Mouse (Mus musculus) layer of hippocampus, adult 9-10 months (tissue): Measurements from ENCODE around the gene Atp5j2.

Experiments
- DNase-seq: peaks from one replicate; pipeline ENCODE4 v3.0.0; 2022; ENCODE audit warnings: low spot score

Atp5j2 gene

DNA sequence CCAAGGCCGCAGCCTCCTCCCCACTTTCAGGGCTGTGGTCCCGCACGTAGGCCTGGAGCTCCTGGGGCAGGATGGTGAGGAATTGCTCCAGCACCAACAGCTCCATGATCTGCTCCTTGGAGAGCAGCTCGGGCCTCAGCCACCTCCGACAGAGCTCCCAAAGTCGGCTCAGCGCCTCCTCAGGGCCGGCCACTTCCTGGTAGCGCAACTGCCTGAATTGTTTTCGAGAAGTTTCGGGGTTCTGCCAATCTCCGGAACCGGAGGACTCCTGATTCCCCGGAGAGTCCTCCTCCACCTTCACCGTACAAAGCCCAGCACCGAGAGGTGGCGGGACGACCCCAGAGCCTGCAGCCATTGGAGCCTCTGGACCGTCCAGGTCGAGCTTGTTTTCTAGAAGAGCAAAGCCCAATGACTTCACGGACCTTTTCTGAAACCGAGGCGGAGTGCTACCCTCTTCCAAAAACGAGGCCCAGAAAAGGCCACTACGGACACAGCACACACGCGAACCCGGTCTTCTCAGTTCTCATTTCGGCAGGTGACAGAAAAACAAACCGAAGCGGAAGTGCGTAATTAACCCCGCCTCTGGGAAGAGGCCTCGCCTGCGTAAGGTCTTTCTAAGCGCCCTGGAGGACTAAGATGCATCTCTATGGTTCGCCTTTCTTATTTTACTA lies 9.6 kb upstream of the Atp5j2 start, which contains the start of gene Zkscan14:
Zkscan14 (minus strand) TSS at position 548 of the 671 bp plus-strand sequence.
- no peak for DNase-seq

DNA sequence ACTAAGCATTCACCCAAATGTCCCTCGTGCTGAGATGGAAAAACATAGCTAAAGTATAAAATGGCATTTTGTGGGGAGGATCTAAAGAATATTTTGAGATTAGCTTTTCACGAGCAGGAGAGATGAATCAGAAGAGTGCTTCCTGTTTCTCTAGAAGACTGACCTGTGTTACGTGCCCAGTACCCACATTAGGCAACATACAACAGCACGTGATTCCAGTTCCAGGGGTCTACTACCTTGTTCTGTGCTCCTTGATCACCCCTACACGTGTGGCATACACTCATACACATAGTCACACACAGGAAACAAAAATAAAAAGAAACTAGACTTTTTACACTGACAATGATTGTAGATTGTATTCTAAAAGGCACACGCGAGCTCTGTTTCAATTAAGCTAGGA lies 8.5 kb upstream of the Atp5j2 start:
- DNase-seq = no peak

DNA sequence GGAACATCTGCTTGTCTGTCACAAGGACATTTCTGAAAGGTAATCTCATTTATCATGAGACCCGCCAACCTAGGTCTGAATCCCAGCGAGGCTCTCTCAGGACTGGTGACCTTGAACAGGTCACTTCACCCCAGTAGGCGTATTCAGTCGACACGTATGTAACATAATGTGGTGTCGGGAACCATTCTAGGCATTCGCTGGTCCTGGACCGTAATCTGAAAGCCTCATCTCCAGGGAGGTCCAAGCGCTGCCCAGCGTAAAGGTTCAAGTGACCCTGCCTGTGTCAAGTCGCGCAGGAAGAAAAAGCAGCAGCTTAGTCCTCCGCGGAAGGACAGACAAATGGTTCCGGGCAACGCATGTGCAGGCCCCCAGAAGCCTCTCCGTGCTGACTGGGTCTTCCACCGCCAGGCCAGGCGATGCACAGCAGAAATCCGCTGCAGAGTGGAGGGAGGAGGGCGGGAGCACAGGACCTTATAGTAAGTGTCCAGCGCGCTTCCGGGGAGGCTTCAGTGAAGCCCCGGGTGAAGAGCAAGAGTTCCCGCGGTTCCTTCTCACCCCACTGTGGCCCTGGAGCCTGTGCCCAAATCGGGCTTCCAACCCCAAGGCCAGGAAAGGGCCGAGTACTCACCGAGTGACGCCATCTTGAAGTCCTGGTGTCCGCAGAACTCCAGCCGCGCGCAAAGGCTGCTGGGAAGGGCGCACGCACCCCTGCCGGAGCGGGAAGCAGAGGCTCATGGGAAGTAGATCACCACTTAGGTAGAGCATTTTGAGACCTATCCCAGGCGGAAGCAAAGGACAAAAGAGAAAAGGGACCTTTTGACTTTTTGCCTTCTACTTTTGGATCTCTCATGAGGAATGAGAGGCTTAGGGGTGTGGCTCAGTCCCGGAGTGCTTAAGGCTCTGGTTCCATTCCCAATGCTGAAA lies 725 bp downstream of the Atp5j2 start:
- peak; percentile 81 for DNase-seq

DNA sequence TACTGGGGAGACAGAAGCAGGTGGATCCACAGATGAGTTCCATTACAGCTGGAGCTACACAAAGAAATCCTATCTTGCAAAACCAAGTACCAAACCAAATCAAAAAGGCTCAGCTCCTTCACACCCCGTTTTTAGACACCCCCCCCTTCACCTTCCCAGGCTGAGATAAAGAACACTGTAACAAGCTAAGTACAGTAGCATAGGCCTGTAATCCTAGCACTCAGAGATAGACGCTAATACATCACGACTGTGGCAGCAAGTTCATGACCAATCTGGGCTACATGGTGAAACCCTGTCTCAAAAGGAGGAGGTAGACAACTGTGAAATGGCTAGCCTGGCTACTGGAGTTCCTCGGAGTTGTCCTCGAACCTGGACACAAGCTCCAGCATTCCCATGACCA lies 1.5 kb downstream of the Atp5j2 start:
- no peak for DNase-seq

DNA sequence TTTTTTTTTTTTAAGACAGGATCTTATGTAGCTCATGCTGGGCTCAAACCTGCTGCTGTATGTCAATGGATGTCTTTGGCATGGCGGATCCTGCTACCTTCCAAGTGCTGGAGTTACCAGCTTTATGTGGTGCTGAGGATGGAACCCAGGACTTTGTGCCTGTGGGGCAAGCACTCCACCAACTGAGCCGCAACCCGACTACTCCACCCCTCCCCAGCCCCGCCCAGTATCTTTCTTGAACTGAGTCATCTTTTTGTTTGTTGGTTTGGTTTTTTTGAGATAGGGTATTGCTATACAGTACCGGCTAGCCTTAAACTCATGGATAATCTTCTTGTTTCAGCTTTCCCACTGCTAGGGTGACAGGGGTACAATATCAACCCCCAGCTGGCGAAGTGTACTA lies 2.4 kb downstream of the Atp5j2 start:
- DNase-seq = no peak

DNA sequence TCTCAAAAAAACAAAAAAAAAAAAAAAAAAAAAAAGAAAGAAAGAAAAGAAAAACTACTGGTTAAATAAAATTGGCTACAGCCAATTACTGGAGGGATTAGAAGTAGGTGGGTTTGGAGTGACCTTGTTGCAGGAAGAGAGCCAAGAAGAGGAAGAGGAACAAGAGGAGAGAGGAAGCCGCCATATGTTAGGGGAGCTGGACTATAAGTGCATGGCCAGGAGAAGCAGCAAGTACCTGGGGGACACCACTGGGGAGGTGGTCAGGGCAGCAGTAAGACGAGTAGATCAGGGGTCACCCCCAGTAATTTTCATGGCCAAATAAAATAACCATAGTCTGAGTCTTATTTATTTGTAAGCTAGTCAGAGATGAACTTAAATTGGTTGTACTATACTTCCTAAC lies 6.6 kb downstream of the Atp5j2 start:
- DNase-seq = no peak

DNA sequence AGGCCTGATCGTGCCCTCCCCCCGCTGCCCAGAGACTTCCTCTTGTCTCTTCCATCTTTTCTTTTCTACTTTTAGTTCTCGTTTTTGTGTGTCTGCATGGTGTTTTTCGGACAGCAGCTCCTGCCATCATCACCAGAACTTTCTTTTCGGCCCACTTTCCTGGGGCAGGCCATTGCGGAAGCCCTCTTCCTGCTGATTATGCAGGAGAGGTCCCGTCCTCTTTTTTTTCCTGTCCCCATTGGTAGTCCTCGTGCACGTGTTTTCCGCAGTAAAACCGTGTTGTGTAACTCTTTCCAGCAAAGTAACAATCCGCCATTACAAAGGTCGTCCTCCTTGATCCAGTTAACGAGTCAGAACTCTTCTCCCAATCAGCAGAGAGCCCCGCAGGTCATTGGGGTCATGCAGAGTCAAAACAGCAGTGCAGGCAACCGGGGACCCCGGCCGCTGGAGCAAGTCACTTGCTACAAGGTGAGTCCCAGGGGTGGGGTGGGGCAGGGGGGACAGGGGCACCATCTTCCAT lies 13.3 kb downstream of the Atp5j2 start:
- DNase-seq = no peak

DNA sequence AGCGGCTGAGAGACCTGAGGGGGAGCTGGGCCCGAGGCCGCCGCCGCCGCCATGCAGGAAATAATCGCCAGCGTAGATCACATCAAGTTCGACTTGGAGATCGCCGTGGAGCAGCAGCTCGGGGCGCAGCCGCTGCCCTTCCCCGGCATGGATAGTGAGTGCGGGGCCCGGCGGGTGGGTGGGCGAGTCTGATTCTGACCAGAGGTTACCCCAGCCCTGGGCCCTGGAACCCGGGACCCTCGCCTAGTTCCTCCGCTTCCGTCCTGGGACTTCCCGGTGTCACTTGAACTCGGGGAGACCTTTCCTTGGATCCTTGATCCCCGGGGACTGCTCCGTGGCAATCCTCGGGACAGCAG lies 24.6 kb downstream of the Atp5j2 start:
- DNase-seq = no peak

DNA sequence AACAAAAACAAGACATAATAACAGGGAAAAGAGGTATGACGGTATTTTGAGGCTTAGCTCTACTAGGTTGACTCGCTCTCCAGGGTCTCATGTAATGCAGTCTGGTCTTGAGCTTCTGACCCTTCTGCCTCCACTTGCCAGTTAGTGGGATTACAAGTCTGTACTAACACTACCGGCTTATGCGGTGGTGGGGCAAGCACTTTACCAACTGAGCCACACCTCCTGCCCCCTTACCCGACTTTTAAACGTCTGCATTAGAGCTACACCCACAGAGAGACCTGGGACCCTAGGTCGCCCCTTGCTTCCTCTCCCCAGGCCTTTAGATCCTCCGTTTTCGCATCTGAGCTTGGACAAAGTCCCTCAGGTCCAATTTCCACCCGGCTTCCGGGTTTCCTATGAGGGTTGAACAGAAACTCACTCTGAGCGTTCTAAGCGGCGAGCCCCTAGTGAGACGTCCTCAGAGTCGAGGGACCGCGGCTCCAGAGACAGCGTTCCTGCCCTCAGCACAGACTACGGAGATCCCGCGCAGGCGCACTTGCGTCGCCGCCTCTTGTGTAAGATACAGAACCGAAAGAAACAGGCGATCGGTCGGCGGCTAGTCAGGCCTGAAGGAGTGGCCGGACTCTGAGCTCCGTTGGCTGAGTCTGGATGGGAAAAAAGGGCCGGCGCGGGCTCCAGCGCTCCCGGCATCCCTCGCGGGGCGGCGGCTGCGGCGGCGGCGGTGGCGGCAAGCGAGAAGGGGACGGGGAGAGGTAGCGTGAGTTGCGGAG lies 25.1 kb downstream of the Atp5j2 start, which contains the start of the genes Ptcd1 and Cpsf4:
Ptcd1 (minus strand) TSS at position 573 of the 770 bp plus-strand sequence.
Cpsf4 (plus strand) TSS at position 678 of the 770 bp plus-strand sequence.
- peak; percentile 98 for DNase-seq

DNA sequence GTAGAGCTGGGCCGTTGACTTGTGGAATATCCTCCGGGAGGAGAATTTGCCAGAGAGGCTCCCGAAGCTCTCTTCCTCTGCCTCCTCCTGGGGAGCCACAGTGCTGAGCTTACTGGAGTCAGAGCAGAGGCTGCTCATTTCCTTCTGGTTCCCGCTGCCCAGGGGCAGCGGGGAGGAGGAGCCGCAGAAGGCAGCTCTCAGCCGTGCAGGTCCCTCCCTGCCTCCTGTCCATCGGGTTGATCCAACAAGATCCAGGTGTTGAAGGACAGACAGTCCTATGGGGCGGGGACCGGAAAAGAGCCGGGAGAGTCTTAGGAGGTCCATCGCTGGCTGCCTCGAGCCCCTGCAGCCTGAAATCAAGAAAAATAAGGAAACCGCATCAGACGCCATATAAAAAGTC lies 26.7 kb downstream of the Atp5j2 start:
- no peak for DNase-seq

DNA sequence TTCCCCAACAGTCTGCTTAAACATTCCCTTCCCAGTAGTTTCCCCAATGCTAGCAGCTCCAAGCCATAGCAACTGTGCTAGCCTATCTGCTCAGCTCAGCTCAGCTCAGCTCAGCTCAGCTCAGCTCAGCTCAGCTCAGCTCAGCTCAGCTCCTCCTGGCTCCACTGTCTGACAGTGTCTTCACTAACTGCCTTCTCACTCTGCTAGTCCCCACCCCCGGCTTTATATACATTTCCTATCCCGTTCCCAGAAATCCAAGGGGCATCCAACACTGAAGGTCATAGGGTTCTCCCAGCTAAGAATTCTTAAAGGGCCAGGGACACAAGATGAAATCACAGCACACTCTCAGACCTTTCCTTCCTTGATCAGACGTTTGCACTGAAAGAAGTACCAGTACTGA lies 27.2 kb downstream of the Atp5j2 start:
- DNase-seq = no peak

DNA sequence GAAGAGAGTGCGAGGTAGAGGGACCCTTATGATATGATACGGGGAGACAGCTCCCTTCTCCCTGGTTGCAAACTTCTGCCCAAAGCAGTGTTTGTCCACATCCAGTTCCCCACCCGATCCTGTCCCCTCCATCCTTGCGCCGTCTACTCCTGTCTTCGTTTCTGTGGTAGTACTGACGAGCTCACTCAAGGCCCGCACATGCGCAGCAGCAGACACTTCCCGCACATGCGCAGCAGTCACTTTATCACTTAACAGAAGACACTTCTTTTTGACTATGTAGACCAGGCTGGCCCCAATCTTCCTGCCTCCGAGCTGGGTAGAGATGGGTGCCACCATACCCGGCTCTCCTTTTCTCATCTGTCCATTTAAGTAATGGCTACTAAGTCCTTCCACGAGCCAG lies 30.5 kb downstream of the Atp5j2 start:
- no peak for DNase-seq

DNA sequence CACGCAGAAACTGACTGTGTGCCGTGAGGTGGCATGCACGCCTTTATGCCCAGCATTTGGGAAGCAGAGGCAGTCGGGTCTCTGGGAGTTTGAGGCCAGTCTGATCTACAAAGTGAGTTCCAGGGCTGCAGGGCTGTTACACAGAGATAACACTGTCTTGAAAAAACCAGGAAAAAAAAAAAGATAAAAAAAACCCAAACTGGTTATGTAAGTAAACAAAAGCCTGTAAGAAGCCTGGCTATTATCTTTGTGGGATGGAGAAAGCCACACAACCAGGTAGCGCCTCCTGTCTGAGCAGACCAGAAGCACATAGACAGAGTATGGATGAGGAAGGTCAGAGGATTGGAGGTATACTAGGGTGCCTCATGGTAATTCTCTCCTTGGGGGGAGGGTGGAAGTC lies 39.2 kb downstream of the Atp5j2 start:
- no peak for DNase-seq

DNA sequence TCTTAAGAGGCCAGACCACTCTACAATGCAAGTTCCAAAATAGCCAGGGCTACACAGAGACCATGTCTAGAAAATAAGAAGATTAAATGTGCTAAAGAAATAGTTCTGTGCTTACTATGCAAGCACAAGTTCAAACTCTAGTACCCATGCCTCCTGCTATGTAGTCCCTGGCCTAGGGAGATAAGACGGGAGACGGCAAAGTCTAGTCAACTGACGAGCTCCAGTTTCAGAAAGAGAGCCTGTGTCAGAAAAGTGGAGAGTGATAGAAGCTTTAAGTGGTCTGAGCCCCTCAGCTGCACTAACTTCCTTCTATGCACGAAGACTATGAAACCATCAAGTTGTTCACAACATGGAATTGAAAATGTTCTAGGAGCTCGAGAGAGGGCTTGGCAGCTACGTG lies 42.6 kb downstream of the Atp5j2 start:
- no peak for DNase-seq

DNA sequence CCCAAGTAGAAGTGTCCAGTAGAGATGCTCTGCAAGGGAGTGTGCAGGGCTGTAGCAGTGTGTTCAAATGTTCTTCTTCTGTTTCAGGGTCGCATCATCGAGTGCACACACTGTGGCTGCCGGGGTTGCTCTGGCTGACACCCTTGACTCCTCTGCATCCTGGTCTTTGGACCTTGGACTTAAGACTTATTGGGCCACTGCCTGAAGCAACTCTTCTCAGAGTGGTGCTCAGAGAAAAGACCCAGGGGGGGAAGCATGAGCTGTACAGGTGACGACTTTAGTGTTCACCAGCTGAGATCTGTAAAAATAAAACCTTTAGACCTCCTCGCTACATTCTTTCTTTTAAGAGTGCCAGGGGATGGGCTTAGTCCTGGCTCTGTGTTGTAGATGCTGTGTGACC lies 44.1 kb downstream of the Atp5j2 start:
- DNase-seq = no peak

DNA sequence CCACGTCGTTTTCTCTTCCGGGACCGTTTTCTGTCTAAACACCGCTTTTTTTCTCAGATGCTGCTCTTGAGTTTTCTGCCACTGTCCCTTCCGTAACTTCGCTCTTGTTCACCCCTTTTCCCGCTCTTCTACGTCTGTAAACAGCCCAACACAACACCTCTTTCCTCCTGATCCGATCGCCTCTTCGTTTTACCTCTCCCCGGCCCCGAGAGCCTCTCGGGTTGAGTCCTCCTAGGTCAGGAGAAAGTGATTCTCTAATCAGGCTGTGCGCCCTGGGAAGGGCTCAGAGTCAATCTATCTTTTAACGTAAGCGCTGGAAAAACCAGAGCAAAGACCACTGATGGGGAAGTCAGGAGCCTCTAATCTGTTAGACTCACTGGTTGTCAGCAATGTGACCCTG lies 51.3 kb downstream of the Atp5j2 start:
- no peak for DNase-seq

DNA sequence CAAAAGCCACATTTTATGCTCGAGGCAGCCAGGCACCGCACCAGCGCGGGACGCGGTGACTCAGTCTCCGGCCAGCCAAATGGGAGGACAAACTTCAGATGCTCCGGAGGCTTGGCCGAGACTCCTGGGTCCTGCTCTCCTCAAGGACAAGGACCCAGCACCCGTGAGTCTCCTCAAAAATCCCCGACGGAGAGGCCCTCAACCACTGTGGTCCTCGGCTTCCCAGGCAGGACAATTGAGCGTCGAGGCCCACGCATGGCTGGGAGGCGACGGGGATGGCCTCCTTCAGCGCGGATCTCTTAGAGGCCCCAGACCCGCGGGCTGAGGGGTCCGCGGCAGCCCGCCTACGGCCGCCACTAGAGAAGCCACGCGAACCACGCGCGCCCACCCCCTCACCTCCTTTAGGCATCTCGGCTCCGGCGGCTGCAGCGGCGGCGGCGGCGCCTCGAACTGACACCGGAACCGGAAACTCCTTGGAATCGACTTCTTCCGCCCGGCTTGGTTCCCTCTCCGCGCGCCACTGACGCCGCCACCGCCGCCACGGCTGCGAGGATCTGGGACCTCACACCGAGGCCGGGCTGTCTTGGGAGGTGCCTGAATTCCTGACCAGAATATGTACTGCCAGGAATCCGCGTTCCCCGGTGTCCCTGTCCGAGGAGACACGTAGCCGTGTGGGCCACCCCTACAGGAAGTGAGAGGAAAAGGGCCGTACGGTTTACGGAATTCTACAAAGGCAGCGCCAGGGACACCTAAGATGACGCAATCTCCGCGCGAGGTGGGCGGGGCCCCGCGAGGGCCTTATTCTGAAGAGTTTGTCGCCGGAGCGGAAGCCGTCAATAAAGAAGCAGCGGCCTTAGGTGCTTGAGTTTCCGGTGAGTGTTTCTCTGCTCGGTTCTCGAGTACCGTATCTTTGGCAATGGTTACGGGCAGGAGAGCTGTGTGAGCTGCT lies 52.0 kb downstream of the Atp5j2 start, which contains the start of the genes Pdap1 and Bud31:
Pdap1 (minus strand) TSS at position 668 of the 949 bp plus-strand sequence.
Bud31 (plus strand) TSS at position 792 of the 949 bp plus-strand sequence.
- DNase-seq = peak; percentile 95

DNA sequence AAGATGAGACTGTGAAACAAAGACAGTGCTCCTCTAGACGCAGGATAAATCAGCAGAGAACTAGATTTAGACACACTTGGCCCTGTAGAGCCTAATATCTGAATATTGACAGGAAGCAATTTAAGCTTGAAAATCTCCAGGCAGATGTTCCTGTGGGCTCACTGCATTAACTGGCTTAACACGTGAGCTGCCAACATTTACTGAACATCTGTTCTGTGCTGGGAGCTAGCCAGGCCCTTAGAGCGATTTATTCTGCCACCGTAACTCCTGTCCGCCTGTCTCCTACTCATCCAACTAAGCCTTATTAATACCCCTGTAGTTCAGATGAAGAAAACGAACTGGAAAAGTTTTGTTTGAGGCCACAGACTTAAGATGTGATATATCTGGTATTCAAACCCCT lies 53.0 kb downstream of the Atp5j2 start:
- no peak for DNase-seq
